Mouse (Mus musculus) inflammation-experienced regulatory T-cells, adult 16 weeks (primary cell): ENCODE measurements around the gene Elp4. TPM values are rescaled to one million over a fixed set of nuclear protein-coding genes. Genes with fewer than 3 reads are reported as not detected.

Experiments
- polyA plus RNA-seq: library from polyadenylated mRNA; unstranded; fragments of 100-300 nt; shearing (Covaris generic); gene quantifications from one replicate; pipeline ENCODE4 v1.2.1, GENCODE M21; 2017

Gene Elp4
- polyA plus RNA-seq: 23.3 TPM

GRCm38 (mm10) chr2:105903896-105904756 is at the start of gene Elp4, which contains the start of gene Immp1l:
Gene Elp4 (minus strand): TSS chr2:105904564.
Gene Immp1l (plus strand): TSS chr2:105904638.

DNA sequence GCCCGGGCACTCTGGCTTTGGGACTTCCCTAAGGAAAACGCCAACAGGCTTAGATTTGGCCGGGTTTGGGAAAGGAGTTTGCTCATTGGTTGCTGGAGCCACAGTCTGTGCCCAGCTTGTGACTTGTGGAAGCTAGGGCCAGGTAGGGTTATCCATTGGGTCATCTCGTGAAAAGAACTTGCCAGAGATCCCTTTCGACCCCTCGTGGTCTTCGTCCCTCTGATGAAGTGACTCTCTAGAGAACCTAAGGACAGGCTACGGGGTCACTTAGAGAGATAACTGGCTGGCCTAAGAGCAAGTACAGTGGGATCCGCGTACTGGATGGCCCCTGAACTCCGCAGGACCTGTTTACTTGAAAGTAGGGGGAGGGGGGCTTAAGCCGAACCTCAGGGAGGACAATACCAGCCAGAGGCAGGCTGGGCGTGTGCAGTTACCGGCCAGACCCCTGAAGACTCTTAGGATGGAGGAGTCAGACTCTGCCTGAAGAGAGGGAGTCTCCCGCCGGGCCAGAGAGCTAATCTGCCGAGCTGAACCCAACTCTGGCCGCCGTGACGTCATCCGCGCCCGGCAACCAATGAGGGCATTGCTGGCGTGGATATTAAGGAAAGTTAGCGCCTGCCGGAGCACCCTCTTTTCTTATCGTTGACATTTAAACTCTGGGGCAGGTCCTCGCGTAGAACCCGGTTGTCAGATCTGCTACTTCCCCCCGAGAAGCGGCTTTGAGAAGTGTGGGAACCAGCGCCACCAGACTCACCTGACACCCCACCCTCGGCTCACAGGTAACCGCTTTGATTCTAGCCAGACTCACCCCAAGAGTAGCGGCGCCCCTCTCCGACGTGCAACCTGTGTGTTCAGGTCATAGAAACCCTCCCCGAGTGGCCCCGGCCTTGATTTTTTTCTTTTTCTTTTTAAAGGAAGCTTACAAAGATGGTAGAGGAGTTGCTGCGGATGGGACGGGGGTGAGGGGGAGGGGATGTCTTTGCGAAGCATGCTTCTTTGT is 235.8 kb downstream of the Elp4 start, which contains the start of gene Pax6:
Gene Pax6, plus strand, starts transcription at position 630 of the 1,000 bp plus-strand sequence.

Other genes starting within 250 kb of the Elp4 start
- gene Pax6, start 235.7 kb downstream of the Elp4 start, polyA plus RNA-seq: 0.15 TPM
- 81.0 TPM for gene Immp1l, start 74 bp upstream of the Elp4 start, polyA plus RNA-seq
- gene Dnajc24, start 99.0 kb upstream of the Elp4 start, polyA plus RNA-seq: 40.5 TPM